Mouse (Mus musculus): ENCODE measurements around the gene Rnf152.

DNA sequence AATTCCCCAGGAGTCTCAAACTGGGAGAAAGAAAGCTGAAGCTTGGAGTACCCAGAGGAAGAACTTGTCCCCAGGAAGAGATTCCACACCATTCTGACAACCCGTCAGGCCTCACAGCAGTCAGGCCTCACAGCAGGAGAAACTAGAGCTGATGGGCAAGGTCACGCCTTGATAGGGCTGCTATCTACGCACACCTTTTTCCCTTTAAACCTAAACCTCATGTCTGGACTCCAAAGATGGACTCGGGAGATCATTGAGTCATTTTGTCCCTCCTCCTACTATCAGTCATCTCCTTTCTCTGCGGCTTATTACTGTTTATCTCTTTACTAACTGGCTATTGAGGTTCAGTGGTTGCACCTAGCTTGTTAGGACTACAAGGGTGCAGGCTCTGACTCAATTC is 96.3 kb downstream of the Rnf152 start:
- TF ChIP-seq POLR2A (IDR thresholded peaks at IDR 0.05; ENCODE audit: borderline replicate concordance, low read depth, low read length) (no peak), CTCF (IDR thresholded peaks at IDR 0.05; ENCODE audit: low read depth, low read length) (no peak)
